Mouse (Mus musculus): ENCODE measurements around the gene Cacna2d2. TPM values are rescaled to one million over a fixed set of nuclear protein-coding genes. Genes with fewer than 3 reads are reported as not detected.

Cacna2d2 gene
- polyA plus RNA-seq, 1 experiment, result not detected

DNA sequence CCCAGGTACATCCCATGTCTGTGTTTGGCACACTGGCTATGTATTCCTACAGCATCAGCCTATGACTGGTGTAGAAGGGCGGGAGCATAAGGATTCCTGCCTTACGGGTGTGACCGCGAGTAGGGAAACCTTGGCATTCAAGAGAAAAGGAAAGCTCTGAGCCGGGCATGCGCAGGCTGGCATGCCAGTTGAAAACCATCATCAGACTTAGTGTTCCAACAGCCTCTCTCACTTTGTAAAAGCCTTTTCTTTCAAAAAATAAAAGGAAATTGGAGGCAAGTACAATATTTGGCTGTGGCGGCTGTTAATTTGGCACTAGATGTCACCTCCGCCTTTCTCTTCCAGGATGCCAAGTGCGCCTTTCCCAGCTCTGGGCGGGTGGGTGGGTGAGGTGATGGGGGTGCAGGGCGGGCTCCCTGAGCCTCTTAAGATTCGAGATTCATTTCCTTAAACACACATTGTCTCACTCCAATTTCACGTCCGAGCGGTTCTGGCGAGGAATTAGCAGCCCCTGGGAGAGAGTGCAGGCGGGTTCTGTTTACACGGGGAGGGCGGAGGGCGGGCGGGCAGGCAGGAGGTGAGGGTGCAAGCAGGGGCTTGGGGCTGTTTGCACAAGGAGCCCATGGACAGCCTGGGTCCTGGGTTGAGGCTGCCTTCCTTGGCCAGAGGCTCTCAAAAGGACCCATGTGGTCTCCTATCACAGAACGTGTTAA lies 49.5 kb downstream of the Cacna2d2 start:
- Histone ChIP-seq H3K27me3 (replicated peaks) (peaks cover 70% of the 10 kb centered on the region), H3K36me3 (replicated peaks; ENCODE audit: low read length) (no peaks in the 10 kb centered on the region), H3K4me3 (replicated peaks) (no peak overlapping the region), H3K9me3 (peaks cover 5% of the 10 kb centered on the region), H3K4me1 (peaks cover 12% of the 10 kb centered on the region)
- TF ChIP-seq GATA1 (IDR thresholded peaks at IDR 0.05; ENCODE audit: borderline replicate concordance, low read length), result no peak
- no peak for TF ChIP-seq FLI1 (IDR thresholded peaks at IDR 0.05; ENCODE audit: low read length)

DNA sequence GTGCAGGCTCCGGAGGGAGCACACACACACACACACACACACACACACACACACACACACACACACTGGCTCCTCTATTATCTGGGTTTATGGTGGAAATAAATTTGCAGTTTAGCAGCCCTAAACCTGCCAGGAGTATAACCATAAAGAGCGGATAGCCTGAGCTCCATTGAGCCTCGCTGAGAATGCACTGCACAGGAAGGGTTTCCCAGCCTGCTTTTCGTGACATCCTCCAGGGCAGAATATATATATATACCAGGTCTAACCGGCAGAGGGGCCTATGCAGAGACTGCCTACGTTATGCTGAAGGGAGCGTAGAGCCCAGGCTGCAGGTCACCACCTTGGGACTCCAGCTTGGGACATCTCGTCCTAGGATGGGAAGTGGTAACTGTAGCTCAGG lies 52.0 kb downstream of the Cacna2d2 start:
- Histone ChIP-seq H3K4me3 (replicated peaks) (no peak overlapping the region), H3K4me1 (peaks cover 12% of the 10 kb centered on the region), H3K9me3 (peaks cover 5% of the 10 kb centered on the region), H3K27me3 (replicated peaks) (peaks cover 73% of the 10 kb centered on the region), H3K36me3 (replicated peaks; ENCODE audit: low read length) (no peaks in the 10 kb centered on the region)
- TF ChIP-seq FLI1 (IDR thresholded peaks at IDR 0.05; ENCODE audit: low read length) (no peak), GATA1 (IDR thresholded peaks at IDR 0.05; ENCODE audit: borderline replicate concordance, low read length) (no peak)

DNA sequence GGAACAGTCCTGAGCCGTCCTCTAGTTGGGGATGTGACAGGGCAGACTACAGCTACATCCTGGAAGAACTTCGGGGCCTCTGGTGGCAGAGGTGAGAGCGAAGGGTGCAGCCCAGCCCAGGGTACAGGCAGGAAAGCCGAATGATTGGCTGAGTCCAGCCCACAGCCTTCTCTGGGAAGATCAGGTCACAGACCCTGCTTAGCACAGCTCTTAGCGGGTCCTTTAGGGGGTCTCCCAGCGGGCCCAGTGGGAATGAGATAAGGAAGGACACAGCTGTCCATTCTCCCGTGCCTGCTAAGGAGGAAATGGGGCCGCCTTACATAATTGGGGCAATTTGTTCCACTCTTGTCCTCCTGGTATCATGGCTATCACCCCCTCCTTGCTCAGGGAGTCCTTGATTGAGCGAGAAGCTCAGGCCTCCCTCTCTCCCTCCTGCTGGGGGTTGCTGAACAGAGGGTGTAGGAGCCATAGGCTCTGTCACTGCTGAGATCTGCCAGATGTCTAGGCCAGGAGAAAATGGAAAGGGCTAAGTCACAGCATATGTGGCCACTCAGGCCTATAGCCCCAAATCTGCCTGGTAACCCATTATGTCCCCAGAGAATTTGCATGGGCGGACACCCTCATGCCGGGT lies 52.6 kb downstream of the Cacna2d2 start:
- no peak for TF ChIP-seq GATA1 (IDR thresholded peaks at IDR 0.05; ENCODE audit: borderline replicate concordance, low read length)
- no peak for TF ChIP-seq FLI1 (IDR thresholded peaks at IDR 0.05; ENCODE audit: low read length)
- H3K27me3 ChIP-seq (replicated peaks), result peaks cover 75% of the 10 kb centered on the region
- H3K4me1 ChIP-seq, result peaks cover 12% of the 10 kb centered on the region
- H3K36me3 ChIP-seq (replicated peaks; ENCODE audit: low read length), result no peaks in the 10 kb centered on the region
- H3K9me3 ChIP-seq, result peaks cover 5% of the 10 kb centered on the region
- H3K4me3 ChIP-seq (replicated peaks), result no peak overlapping the region

DNA sequence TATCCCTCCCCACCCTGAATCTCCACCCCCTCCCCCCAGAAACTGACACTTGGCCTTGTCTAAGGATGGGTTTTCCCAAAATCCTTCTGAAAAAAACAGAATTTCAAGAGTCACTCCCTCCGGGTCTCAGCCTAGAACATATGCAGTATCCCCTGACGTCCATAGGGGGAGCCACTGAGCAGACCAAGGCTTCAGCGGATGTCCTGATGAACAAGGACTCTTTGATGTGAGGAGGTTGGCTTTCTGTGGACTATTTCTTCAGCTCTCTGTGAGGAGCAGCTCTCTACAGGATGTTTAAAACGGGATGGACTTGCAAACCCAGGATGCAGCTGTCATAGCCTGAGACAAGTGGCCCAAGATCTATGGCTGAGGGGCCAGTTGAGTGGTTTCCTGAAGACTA lies 53.1 kb downstream of the Cacna2d2 start:
- Histone ChIP-seq H3K36me3 (replicated peaks; ENCODE audit: low read length) (no peaks in the 10 kb centered on the region), H3K4me1 (peaks cover 12% of the 10 kb centered on the region), H3K9me3 (peaks cover 5% of the 10 kb centered on the region), H3K4me3 (replicated peaks) (no peak overlapping the region), H3K27me3 (replicated peaks) (peaks cover 76% of the 10 kb centered on the region)
- TF ChIP-seq FLI1 (IDR thresholded peaks at IDR 0.05; ENCODE audit: low read length), result no peak
- TF ChIP-seq GATA1 (IDR thresholded peaks at IDR 0.05; ENCODE audit: borderline replicate concordance, low read length), result no peak

DNA sequence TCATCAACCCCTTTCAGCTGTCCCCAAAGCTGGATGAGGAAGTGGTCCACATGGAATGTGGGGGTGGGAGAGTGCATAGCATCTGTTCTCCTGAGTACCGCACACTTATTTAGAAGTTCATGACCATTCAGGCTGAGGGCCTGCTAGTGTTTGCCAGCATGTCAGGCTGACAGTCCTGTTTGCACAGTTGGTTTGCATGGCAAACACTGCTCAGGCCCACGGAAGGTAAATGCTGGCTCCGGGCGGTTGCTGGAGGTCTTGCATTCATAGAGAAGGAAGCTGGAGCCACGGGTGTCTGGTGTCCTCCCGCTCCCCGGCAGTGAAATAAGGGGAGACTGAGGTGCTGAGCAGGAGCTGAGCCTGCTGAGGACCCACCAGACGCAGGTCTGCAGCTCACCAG lies 53.7 kb downstream of the Cacna2d2 start:
- no peak for TF ChIP-seq GATA1 (IDR thresholded peaks at IDR 0.05; ENCODE audit: borderline replicate concordance, low read length)
- no peak for TF ChIP-seq FLI1 (IDR thresholded peaks at IDR 0.05; ENCODE audit: low read length)
- no peaks in the 10 kb centered on the region for H3K36me3 ChIP-seq (replicated peaks; ENCODE audit: low read length)
- peaks cover 5% of the 10 kb centered on the region for H3K9me3 ChIP-seq
- H3K4me3 ChIP-seq (replicated peaks), result no peak overlapping the region
- peaks cover 70% of the 10 kb centered on the region for H3K27me3 ChIP-seq (replicated peaks)
- peaks cover 12% of the 10 kb centered on the region for H3K4me1 ChIP-seq

DNA sequence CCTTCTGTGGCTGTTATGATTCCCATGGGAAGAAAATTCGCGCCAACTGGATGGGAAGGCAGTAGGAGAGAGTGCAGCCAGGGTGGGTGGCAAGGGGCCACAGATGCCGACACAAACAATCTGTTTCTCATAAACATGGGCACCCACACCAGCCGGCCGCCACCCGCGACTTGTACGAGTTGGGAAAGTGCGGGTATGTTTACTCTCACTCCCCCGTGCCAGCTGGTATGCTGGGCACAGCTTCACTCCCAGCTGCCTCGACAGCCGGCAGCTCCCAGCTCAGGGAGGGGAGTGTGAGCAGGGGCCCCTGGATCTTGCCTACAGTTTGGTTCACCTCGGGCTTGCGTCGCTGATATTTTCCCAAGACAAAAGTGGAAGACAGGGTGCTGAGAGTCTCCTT lies 57.3 kb downstream of the Cacna2d2 start:
- Histone ChIP-seq H3K4me3 (replicated peaks) (no peak overlapping the region), H3K36me3 (replicated peaks; ENCODE audit: low read length) (no peaks in the 10 kb centered on the region), H3K9me3 (no peaks in the 10 kb centered on the region), H3K27me3 (replicated peaks) (peaks cover 62% of the 10 kb centered on the region), H3K4me1 (peaks cover 12% of the 10 kb centered on the region)
- TF ChIP-seq GATA1 (IDR thresholded peaks at IDR 0.05; ENCODE audit: borderline replicate concordance, low read length), result no peak
- no peak for TF ChIP-seq FLI1 (IDR thresholded peaks at IDR 0.05; ENCODE audit: low read length)

DNA sequence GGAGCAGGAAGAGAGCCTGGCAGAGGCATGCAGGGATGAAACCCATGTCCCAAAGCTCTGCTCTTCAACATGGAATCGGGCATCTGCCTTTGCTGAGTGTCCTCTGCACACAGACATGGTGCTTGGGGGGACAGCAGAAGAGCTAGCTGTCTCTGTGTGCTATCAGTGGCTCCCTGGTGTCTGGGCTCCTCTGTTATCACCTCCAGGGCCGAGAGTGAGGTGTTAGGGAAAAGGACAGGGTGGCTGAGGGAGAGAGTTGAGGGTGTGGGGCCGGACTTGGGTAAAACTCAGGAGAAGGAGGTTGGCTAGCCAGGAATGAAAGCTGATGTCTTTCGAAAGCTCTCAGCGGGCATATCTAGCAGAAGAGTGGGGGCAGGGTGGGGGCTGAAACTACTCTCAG lies 63.5 kb downstream of the Cacna2d2 start:
- H3K9me3 ChIP-seq, result no peaks in the 10 kb centered on the region
- no peaks in the 10 kb centered on the region for H3K36me3 ChIP-seq (replicated peaks; ENCODE audit: low read length)
- H3K27me3 ChIP-seq (replicated peaks), result peaks cover 61% of the 10 kb centered on the region
- TF ChIP-seq GATA1 (IDR thresholded peaks at IDR 0.05; ENCODE audit: borderline replicate concordance, low read length) (no peak), FLI1 (IDR thresholded peaks at IDR 0.05; ENCODE audit: low read length) (no peak)
- peaks cover 9% of the 10 kb centered on the region for H3K4me1 ChIP-seq
- H3K4me3 ChIP-seq (replicated peaks), result no peak overlapping the region

DNA sequence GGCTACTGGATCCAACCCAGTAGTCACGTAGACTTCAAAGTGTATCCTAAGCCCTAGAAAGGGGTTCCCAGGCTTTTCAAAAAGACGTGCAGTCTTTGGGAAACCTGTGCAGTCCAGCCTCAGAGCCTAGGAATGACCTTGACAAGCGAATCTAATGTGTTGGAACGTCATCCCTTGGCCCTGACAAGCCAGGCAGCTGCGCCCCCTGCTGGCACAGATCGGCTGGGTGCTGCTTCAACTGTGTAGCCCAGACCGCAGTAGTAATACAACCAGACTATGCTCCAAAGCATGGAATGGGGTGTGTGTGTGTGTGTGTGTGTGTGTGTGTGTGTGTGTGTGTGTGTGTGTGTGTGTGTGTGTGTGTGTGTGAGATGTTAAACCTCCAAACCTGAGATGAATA lies 64.1 kb downstream of the Cacna2d2 start:
- Histone ChIP-seq H3K36me3 (replicated peaks; ENCODE audit: low read length) (no peaks in the 10 kb centered on the region), H3K4me3 (replicated peaks) (no peak overlapping the region), H3K9me3 (no peaks in the 10 kb centered on the region), H3K27me3 (replicated peaks) (peaks cover 65% of the 10 kb centered on the region), H3K4me1 (peaks cover 9% of the 10 kb centered on the region)
- TF ChIP-seq GATA1 (IDR thresholded peaks at IDR 0.05; ENCODE audit: borderline replicate concordance, low read length) (no peak), FLI1 (IDR thresholded peaks at IDR 0.05; ENCODE audit: low read length) (no peak)

DNA sequence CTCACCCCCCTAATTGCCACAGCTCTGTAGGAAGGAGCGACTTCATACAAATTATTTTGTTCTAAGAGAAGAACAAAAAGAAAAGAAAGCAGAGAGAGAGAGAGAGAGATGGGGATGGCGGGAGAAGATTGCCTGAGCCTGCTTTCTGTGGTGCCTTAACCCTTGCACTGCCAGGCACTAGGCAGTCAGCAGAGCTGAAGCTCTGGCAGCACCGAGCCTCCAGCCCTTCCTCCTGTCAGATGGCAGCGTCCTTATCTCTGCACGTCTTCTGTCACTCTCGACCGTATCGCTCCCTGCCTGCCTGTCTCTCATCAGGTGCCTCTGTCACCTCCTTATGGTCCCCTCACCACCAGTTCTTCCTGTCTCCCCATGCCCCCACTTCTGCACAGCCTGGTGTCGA lies 64.7 kb downstream of the Cacna2d2 start:
- Histone ChIP-seq H3K9me3 (no peaks in the 10 kb centered on the region), H3K36me3 (replicated peaks; ENCODE audit: low read length) (no peaks in the 10 kb centered on the region), H3K27me3 (replicated peaks) (peaks cover 67% of the 10 kb centered on the region), H3K4me3 (replicated peaks) (peak overlapping the region; percentile 23), H3K4me1 (peaks cover 9% of the 10 kb centered on the region)
- no peak for TF ChIP-seq FLI1 (IDR thresholded peaks at IDR 0.05; ENCODE audit: low read length)
- no peak for TF ChIP-seq GATA1 (IDR thresholded peaks at IDR 0.05; ENCODE audit: borderline replicate concordance, low read length)

DNA sequence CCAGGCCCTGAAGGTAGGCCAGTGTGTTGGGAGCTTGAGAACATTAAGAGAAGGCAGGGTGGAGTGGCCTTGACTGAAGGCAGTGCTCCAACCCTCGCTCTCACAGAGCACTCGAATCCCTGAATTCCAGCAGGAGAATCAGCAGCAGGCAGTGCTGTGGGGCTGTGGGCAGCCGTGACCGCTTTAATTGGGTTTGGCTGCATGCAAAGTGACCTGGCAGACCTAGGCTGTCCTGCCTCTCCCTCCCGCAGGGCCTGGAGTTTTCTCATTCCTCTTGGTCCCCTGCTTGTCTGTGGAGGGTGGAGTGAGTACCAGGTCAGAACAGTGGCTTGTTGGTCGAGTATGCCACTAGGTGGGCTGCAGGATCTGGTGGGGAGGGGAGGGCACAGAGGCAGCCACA lies 66.2 kb downstream of the Cacna2d2 start:
- H3K9me3 ChIP-seq, result no peaks in the 10 kb centered on the region
- no peak overlapping the region for H3K4me3 ChIP-seq (replicated peaks)
- H3K36me3 ChIP-seq (replicated peaks; ENCODE audit: low read length), result no peaks in the 10 kb centered on the region
- TF ChIP-seq GATA1 (IDR thresholded peaks at IDR 0.05; ENCODE audit: borderline replicate concordance, low read length), result no peak
- TF ChIP-seq FLI1 (IDR thresholded peaks at IDR 0.05; ENCODE audit: low read length), result no peak
- peaks cover 72% of the 10 kb centered on the region for H3K27me3 ChIP-seq (replicated peaks)
- peaks cover 9% of the 10 kb centered on the region for H3K4me1 ChIP-seq

Data from megakaryocyte, embryonic 14.5 days (primary cell).